Mouse (Mus musculus): ENCODE measurements around the gene Akap7. TPM values are rescaled to one million over a fixed set of nuclear protein-coding genes. Genes with fewer than 3 reads are reported as not detected.
A peak's percentile ranks its signal among the peaks of the same experiment; 100 is the strongest.

The Akap7 gene
- polyA plus RNA-seq, 1 experiment from 2014 or later = 24.0 TPM

DNA sequence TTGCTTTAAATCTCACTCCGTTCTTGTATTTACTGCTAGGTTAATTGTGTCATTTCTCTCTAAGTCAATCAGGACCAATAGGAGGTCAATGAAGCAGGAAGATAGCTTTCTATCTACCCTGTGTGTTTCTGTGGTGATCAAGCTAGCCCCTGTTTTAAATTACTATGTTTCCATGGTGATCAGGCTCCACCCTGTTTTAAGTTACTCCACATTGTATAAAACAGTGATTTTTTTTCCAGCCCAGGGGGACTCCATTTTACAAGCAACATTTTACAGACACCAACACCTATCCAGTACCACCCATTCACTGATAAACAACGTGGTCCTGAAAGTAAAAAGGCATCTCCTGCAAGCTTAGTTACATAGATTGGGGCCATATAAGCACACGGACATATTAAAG lies 75.0 kb downstream of the Akap7 start:
- no peak overlapping the region for H3K9ac ChIP-seq
- no peaks in the 10 kb centered on the region for H3K36me3 ChIP-seq
- H3K9me3 ChIP-seq = no peaks in the 10 kb centered on the region
- no peak overlapping the region for H3K4me3 ChIP-seq
- WGBS = 48% methylated on average over 3 of the region's 3 CpGs
- no peak overlapping the region for H3K4me2 ChIP-seq (replicated peaks)
- no peaks in the 10 kb centered on the region for H3K4me1 ChIP-seq
- H3K27ac ChIP-seq = no peak overlapping the region
- no peaks in the 10 kb centered on the region for H3K27me3 ChIP-seq (replicated peaks)
- no peak for ATAC-seq (ENCODE audit: low FRiP score, low read depth)

DNA sequence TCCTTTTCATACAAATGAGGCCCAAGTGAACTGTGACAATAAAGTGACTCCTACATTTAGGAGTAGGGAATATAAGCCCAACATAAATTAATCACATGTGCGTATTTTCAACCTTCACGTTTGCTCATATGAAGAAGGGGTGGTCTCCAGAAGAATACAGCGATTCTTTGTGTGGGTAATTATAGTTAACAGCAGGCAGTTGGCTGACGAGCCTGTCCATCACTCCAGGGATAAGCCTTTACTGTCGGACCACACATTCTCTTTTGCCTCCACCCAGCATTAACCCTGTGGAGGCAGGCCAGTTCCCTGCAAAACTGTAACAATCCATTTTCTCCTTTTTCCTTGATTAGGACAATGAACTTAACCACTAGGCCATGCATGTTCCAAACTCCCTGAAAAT lies 76.3 kb downstream of the Akap7 start:
- no peak overlapping the region for H3K4me2 ChIP-seq (replicated peaks)
- H3K36me3 ChIP-seq = no peaks in the 10 kb centered on the region
- H3K27me3 ChIP-seq (replicated peaks) = no peaks in the 10 kb centered on the region
- WGBS = 40% methylated on average over 5 of the region's 5 CpGs
- H3K9ac ChIP-seq = no peak overlapping the region
- H3K9me3 ChIP-seq = no peaks in the 10 kb centered on the region
- H3K4me3 ChIP-seq = no peak overlapping the region
- no peak overlapping the region for H3K27ac ChIP-seq
- H3K4me1 ChIP-seq = no peaks in the 10 kb centered on the region
- ATAC-seq (ENCODE audit: low FRiP score, low read depth) = no peak

DNA sequence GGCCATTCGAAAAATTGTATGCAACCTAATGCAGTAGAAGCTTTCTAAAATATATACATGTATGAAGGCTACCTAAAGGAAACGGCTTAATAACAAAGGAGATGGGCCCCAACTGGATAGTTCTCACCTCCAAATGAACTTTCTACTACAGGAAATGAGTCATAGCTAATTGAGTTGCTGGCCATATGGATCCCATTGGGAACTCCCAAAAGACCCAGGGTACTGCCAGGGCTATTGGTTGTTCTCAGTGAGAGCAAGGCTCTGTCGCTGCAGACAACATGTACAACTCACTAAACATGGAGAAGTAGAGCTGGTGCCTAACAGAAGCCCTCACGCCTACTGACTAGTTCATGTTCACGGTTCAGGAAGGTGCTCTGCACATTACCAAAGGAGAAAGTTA lies 83.3 kb downstream of the Akap7 start:
- no peak overlapping the region for H3K4me2 ChIP-seq (replicated peaks)
- no peak overlapping the region for H3K9ac ChIP-seq
- no peak overlapping the region for H3K27ac ChIP-seq
- H3K27me3 ChIP-seq (replicated peaks) = no peaks in the 10 kb centered on the region
- no peaks in the 10 kb centered on the region; the same call in 1 of the 2 replicates for H3K4me1 ChIP-seq
- H3K4me3 ChIP-seq = no peak overlapping the region
- no peak for ATAC-seq (ENCODE audit: low FRiP score, low read depth)
- H3K36me3 ChIP-seq = no peaks in the 10 kb centered on the region
- no peaks in the 10 kb centered on the region for H3K9me3 ChIP-seq
- WGBS = 83% methylated on average over 5 of the region's 5 CpGs

DNA sequence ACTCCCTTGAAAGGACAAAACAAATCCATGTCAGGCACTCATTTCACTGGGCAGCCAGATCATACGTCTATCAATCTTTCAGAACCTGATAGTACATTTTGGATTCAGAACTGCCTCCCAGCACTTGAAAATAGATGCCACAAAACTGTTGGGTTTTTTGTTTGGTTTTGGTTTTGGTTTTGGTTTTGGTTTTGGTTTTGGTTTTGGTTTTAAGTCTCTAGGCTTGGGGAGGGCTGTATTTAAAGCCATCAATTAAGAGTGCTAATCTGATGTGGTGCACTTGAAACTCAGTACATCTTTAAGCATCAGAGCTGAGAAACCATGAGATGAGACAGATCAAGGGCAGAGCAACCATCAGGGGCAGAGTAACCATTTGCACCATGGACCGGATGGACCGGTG lies 86.9 kb downstream of the Akap7 start:
- no peak for ATAC-seq (ENCODE audit: low FRiP score, low read depth)
- H3K27ac ChIP-seq = no peak overlapping the region
- no peak overlapping the region for H3K4me3 ChIP-seq
- 89% methylated on average over 3 of the region's 3 CpGs for WGBS
- H3K4me1 ChIP-seq = no peaks in the 10 kb centered on the region; the same call in 1 of the 2 replicates
- no peak overlapping the region for H3K9ac ChIP-seq
- H3K4me2 ChIP-seq (replicated peaks) = no peak overlapping the region
- H3K9me3 ChIP-seq = no peaks in the 10 kb centered on the region
- H3K36me3 ChIP-seq = no peaks in the 10 kb centered on the region
- H3K27me3 ChIP-seq (replicated peaks) = no peaks in the 10 kb centered on the region

DNA sequence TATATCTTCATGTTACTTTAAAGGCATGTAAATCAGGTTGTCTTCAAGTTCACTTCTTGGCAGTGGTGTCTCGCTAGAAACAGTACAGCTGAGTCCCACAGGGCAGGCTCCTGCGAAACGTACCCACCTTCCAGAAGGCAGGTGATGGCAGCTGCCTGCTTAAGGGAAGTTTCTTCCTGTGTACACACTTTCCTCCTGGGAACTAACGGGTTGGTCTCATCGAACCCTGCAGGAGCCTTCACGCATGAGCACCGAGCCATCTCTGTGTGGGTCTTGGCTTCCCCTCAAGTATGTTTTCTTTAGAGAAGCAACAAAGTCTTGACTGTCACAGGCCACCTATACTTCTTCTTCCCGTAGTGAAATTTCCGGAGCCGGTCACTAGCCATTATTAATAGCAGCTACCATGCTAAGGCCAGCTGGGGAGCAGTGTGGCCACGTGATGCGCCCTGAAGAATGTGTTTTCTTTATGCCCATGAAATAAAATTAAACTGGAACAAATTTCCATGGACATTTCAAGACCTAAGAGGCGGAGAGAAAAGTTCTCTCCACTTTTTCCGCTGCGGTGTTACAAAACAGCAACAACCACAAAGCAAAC lies 87.7 kb downstream of the Akap7 start:
- no peak overlapping the region for H3K9ac ChIP-seq
- H3K9me3 ChIP-seq = no peaks in the 10 kb centered on the region
- H3K4me3 ChIP-seq = no peak overlapping the region
- no peaks in the 10 kb centered on the region; the same call in 1 of the 2 replicates for H3K4me1 ChIP-seq
- H3K4me2 ChIP-seq (replicated peaks) = no peak overlapping the region
- no peaks in the 10 kb centered on the region for H3K36me3 ChIP-seq
- H3K27me3 ChIP-seq (replicated peaks) = no peaks in the 10 kb centered on the region
- no peak overlapping the region for H3K27ac ChIP-seq
- no peak for ATAC-seq (ENCODE audit: low FRiP score, low read depth)
- WGBS = 57% methylated on average over 15 of the region's 15 CpGs

DNA sequence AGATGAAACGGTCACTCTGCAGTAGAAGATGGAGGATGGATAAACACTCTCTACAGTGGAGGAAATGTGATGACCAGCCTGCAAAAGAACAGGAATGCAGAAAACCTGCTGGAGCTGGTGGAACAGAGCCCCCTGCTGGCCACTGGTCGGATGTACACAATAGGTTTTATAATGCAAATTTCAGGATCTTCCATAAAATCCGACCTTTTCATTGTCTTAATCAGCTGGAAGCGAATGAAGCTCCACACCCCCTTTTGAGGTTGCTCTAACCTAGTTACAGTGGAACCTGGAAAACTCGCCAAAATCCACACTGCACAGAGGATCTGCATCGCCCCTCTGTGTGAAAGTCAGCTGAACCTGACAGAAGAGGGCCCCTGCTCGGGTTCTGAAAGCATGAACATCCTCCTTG lies 88.4 kb downstream of the Akap7 start:
- Histone ChIP-seq H3K4me3 (no peak overlapping the region), H3K27me3 (replicated peaks) (no peaks in the 10 kb centered on the region), H3K9ac (no peak overlapping the region), H3K27ac (no peak overlapping the region), H3K4me1 (no peaks in the 10 kb centered on the region; the same call in 1 of the 2 replicates), H3K36me3 (no peaks in the 10 kb centered on the region), H3K4me2 (replicated peaks) (peak overlapping the region; percentile 40), H3K9me3 (no peaks in the 10 kb centered on the region)
- peak; percentile 84 for ATAC-seq (ENCODE audit: low FRiP score, low read depth)
- WGBS = 16% methylated on average over 7 of the region's 7 CpGs

DNA sequence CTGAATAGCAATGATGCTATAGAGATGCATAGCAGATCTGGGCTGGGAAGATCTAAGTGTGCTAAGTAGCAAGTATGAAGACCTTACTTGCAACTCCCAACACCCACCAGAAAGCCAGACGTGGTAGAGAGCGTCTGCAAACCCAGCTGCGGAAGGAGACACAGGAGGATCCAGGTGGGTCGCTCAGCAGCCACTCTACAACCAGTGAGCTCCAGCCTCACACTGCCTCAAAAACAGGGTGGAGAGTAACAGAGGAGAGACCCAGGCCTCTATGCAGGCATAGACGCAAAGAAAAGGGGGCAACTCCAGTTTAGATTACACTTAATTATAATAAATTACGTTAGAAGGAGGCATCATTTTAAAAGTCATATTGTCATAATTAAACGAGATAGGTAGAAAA lies 88.9 kb downstream of the Akap7 start:
- Histone ChIP-seq H3K4me2 (replicated peaks) (no peak overlapping the region), H3K4me1 (no peaks in the 10 kb centered on the region; the same call in 1 of the 2 replicates), H3K9me3 (no peaks in the 10 kb centered on the region), H3K27ac (no peak overlapping the region), H3K27me3 (replicated peaks) (no peaks in the 10 kb centered on the region), H3K4me3 (no peak overlapping the region), H3K36me3 (no peaks in the 10 kb centered on the region), H3K9ac (no peak overlapping the region)
- ATAC-seq (ENCODE audit: low FRiP score, low read depth) = peak; percentile 39; the same call in 1 of the 2 replicates
- 73% methylated on average over 7 of the region's 7 CpGs for WGBS

DNA sequence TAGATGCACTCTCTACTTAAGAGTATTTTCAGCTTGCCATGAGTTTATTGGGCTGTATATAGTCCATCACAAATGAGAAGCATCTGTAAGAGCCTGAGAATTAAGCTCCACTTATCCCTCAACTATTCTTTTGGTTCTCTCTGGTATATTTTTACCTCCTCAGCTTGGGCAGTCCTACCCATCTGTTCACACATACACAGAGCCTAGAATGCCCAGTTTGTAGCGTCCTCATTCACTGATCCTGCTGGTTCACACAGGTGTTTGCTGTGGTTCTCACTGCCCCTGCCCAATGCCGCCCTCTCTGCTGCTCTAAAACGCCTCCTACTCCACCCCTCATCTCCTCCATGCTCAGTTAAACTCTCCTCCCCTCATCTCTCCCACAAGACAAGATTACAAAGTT lies 91.7 kb downstream of the Akap7 start:
- no peak overlapping the region for H3K27ac ChIP-seq
- H3K9ac ChIP-seq = no peak overlapping the region
- H3K9me3 ChIP-seq = no peaks in the 10 kb centered on the region
- no peak for ATAC-seq (ENCODE audit: low FRiP score, low read depth)
- 85% methylated on average over 3 of the region's 3 CpGs for WGBS
- no peaks in the 10 kb centered on the region; the same call in 1 of the 2 replicates for H3K4me1 ChIP-seq
- no peak overlapping the region for H3K4me2 ChIP-seq (replicated peaks)
- H3K36me3 ChIP-seq = no peaks in the 10 kb centered on the region
- no peaks in the 10 kb centered on the region for H3K27me3 ChIP-seq (replicated peaks)
- no peak overlapping the region for H3K4me3 ChIP-seq

DNA sequence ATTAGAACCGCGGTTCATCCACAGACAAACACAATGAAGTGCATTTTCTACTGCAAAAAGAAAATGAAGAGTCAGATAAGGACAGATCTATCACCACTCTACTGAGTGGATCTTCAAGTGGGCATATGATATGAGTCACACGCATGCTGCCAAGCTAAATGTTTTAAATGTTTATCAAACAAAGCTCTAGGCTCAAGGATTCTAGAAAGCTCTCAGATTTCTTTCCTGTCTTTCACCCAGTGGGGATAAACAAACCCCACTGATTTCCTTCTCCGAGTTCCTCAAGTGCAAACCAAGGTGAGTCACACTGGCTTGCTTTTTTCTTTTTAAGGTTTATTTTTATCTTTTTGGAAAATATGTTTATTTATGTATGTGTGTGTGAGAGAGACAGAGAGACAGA lies 94.0 kb downstream of the Akap7 start:
- H3K36me3 ChIP-seq = no peaks in the 10 kb centered on the region
- H3K27ac ChIP-seq = no peak overlapping the region
- no peak overlapping the region for H3K4me2 ChIP-seq (replicated peaks)
- no peak overlapping the region for H3K9ac ChIP-seq
- no peaks in the 10 kb centered on the region for H3K27me3 ChIP-seq (replicated peaks)
- 86% methylated on average over 4 of the region's 4 CpGs for WGBS
- no peak overlapping the region for H3K4me3 ChIP-seq
- H3K9me3 ChIP-seq = no peaks in the 10 kb centered on the region
- no peak for ATAC-seq (ENCODE audit: low FRiP score, low read depth)
- 0 out of 2 replicates have a peak, but pooled peaks cover under 1% of the 10 kb centered on the region for H3K4me1 ChIP-seq

DNA sequence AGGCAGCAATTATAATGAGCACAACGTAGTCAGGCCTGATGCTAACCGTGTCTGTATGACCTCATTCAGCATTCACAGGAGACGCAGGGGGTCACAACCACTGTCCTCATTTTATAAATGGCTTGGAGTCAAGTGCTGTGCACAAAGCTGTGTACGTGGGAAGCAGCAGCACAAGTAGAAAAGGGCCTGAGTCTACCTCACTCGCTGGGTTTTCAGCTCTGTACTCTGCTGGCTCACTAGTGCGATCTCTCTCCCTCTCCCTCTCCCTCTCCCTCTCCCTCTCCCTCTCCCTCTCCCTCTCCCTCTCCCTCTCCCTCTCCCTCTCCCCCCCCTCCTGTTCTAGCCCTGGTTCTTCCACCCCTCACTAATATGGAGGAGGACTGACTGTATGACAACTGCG lies 99.1 kb downstream of the Akap7 start:
- Histone ChIP-seq H3K36me3 (no peaks in the 10 kb centered on the region), H3K27ac (no peak overlapping the region), H3K27me3 (replicated peaks) (no peaks in the 10 kb centered on the region), H3K4me3 (no peak overlapping the region), H3K9ac (no peak overlapping the region), H3K4me1 (0 out of 2 replicates have a peak, but pooled peaks cover 4% of the 10 kb centered on the region), H3K4me2 (replicated peaks) (no peak overlapping the region), H3K9me3 (no peaks in the 10 kb centered on the region)
- 47% methylated on average over 7 of the region's 7 CpGs for WGBS
- ATAC-seq (ENCODE audit: low FRiP score, low read depth) = 0 out of 2 replicates have a peak, but pooled peaks have one; percentile 37

DNA sequence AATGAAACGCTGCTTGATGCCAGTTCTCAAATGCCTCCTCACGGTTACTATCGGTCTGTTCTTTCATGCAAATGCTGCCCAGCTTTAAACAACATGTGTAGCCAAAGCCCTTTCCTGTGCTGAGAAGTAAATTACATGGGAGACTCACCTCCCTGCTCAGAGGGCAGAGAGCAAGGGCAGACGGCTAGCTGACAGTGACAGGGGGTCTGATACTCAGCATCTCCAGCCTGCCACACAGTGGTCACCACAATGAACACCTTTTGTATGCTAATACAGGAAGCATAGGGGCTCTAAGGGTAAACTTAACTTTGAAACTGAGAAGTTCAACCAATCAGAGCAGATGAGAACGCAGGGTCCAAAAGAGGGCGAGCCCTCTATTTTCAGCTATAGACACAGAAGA lies 99.8 kb downstream of the Akap7 start:
- Histone ChIP-seq H3K27ac (no peak overlapping the region), H3K4me3 (no peak overlapping the region), H3K27me3 (replicated peaks) (no peaks in the 10 kb centered on the region), H3K9me3 (no peaks in the 10 kb centered on the region), H3K36me3 (no peaks in the 10 kb centered on the region), H3K4me2 (replicated peaks) (no peak overlapping the region), H3K9ac (no peak overlapping the region), H3K4me1 (0 out of 2 replicates have a peak, but pooled peaks cover 4% of the 10 kb centered on the region)
- 40% methylated on average over 6 of the region's 6 CpGs for WGBS
- 0 out of 2 replicates have a peak, but pooled peaks have one; percentile 44 for ATAC-seq (ENCODE audit: low FRiP score, low read depth)

DNA sequence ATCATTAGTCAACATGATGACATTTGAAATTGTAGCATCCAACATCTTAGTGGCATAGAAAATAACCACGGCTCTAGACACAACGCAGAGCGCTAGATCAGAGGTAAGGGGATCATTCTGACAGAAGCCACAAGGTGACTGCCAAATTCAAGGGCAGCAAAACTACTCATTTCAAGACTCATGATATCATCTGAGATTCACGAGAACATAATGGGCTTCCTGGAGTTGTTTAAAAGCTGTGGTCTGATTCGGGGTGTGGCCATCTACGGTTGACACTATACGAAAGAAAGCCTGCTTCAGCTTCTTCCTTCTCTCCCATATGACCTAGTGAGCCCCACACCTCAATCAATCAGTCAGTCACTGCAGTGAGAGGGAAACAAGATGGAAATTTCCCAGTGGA lies 107.0 kb downstream of the Akap7 start:
- H3K9me3 ChIP-seq = no peaks in the 10 kb centered on the region
- WGBS = 88% methylated on average over 7 of the region's 7 CpGs
- no peak overlapping the region for H3K4me3 ChIP-seq
- no peak for ATAC-seq (ENCODE audit: low FRiP score, low read depth)
- H3K27me3 ChIP-seq (replicated peaks) = no peaks in the 10 kb centered on the region
- peak overlapping the region; percentile 75 for H3K4me2 ChIP-seq (replicated peaks)
- H3K4me1 ChIP-seq = no peaks in the 10 kb centered on the region
- no peak overlapping the region for H3K9ac ChIP-seq
- no peaks in the 10 kb centered on the region for H3K36me3 ChIP-seq
- H3K27ac ChIP-seq = no peak overlapping the region
